Comparison of ENCODE assay signal across 9 mouse cellular contexts in the genomic region with DNA sequence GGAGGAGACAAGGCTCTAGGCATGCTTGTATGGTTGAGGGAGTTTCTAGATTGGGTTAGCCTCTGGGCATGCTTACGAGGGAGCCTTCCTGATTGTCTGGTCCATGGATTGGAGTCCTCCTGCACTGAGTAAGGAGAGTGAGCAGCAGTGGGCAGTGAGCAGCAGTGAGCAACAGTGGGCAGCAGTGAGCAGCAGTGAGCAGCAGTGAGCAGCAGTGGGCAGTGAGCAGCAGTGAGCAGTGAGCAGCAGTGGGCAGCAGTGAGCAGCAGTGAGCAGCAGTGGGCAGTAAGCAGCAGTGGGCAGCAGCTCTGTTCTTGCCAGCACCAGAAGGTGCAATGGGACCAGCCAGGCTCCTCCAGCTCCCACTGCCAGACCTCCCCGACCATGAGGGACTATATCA. TPM values are rescaled to one million over a fixed set of nuclear protein-coding genes. Genes with fewer than 3 reads are reported as not detected.
DNase-seq lines count a peak whose midpoint lies in the region; ATAC-seq and TF ChIP-seq lines count a peak whose summit lies in the region.
"Had no signal": no experiment of that assay in that cellular context is flagged by ENCODE, and none has a peak within 500 bp of the region (broad histone marks: within the 10 kb centered on the region; RNA-seq: fewer than 3 reads in every experiment).

No protein-coding gene starts in this region.

- intact Hi-C loops in left cerebral cortex, postnatal 14 days (cut with DNase I) = loop anchor here (2.0 kb wide), 1 partner anchor 69 kb away; the partner anchor contains the start of gene Syt17

- no peaks in the 10 kb centered on the region for H3K9me3 ChIP-seq in kidney, embryonic 14.5 days (ENCODE audit: control insufficient read depth, low read length)
- H3K9me3 ChIP-seq in limb, embryonic 14.5 days (ENCODE audit: control insufficient read depth, low read length) = no peaks in the 10 kb centered on the region
- no peaks in the 10 kb centered on the region for H3K9me3 ChIP-seq in midbrain, postnatal 0 days (ENCODE audit: low read length)
- H3K9me3 ChIP-seq: liver, embryonic 13.5 days had no signal

- ATAC-seq in kidney, embryonic 14.5 days (ENCODE audit: low FRiP score, low TSS enrichment) = peak; percentile 37; the same call in 1 of the 2 replicates
- ATAC-seq in limb, embryonic 14.5 days (ENCODE audit: low FRiP score, low read depth) = no peak
- ATAC-seq in midbrain, postnatal 0 days (ENCODE audit: low FRiP score) = no peak

- H3K4me1 ChIP-seq in kidney, embryonic 14.5 days (ENCODE audit: control insufficient read depth, insufficient read depth, low read length) = 0 out of 2 replicates have a peak, but pooled peaks cover 3% of the 10 kb centered on the region
- no peaks in the 10 kb centered on the region for H3K4me1 ChIP-seq in limb, embryonic 14.5 days (ENCODE audit: control insufficient read depth, insufficient read depth, low read length)
- no peaks in the 10 kb centered on the region for H3K4me1 ChIP-seq in midbrain, postnatal 0 days (ENCODE audit: insufficient read depth, low read length)
- H3K4me1 ChIP-seq: liver, embryonic 13.5 days had no signal

- peak; percentile 25; the same call in 1 of the 2 replicates for TF ChIP-seq CTCF in brain, embryonic 14.5 days (IDR thresholded peaks at IDR 0.05; ENCODE audit: borderline replicate concordance, extremely low read depth, insufficient read depth, insufficient read length)
- peak; percentile 54 for TF ChIP-seq CTCF in midbrain, postnatal 0 days (IDR thresholded peaks at IDR 0.05)

- no peaks in the 10 kb centered on the region for H3K36me3 ChIP-seq in kidney, embryonic 14.5 days (ENCODE audit: control insufficient read depth, insufficient read depth, low read length)
- H3K36me3 ChIP-seq in limb, embryonic 14.5 days (ENCODE audit: control insufficient read depth, insufficient read depth, low read length) = no peaks in the 10 kb centered on the region
- H3K36me3 ChIP-seq in midbrain, postnatal 0 days (ENCODE audit: insufficient read depth, low read length) = peaks cover 3% of the 10 kb centered on the region; the same call in 1 of the 2 replicates
- H3K36me3 ChIP-seq: liver, embryonic 13.5 days had no signal

- no peak for DNase-seq in kidney, adult 9 months
- peak; percentile 53 for DNase-seq in brain, embryonic 14.5 days (ENCODE audit: low read depth)
- DNase-seq in limb, embryonic 14.5 days (ENCODE audit: low spot score) = peak; percentile 11
- DNase-seq in midbrain, postnatal 0 days (ENCODE audit: low spot score) = no peak
- no peak for DNase-seq in gastrocnemius, postnatal 25 days
- no peak for DNase-seq in adrenal gland, adult 18-20 months (ENCODE audit: low spot score in 2 of 2)
- DNase-seq in left cerebral cortex, postnatal 14 days (ENCODE audit: low spot score in 2 of 2) = no peak
- DNase-seq: liver, embryonic 13.5 days had no signal

- no peak overlapping the region for H3K4me2 ChIP-seq in kidney, embryonic 14.5 days (replicated peaks; ENCODE audit: low read depth, low read length)
- H3K4me2 ChIP-seq in limb, embryonic 14.5 days (replicated peaks; ENCODE audit: low read depth, low read length, severe bottlenecking) = no peak overlapping the region
- H3K4me2 ChIP-seq in midbrain, postnatal 0 days (ENCODE audit: low read depth, low read length, poor library complexity, severe bottlenecking) = no peak overlapping the region
- H3K4me2 ChIP-seq: liver, embryonic 13.5 days had no signal

- H3K9ac ChIP-seq in kidney, embryonic 14.5 days (ENCODE audit: low read depth, low read length) = no peak overlapping the region
- no peak overlapping the region for H3K9ac ChIP-seq in limb, embryonic 14.5 days (ENCODE audit: low read depth, low read length, severe bottlenecking)
- H3K9ac ChIP-seq in midbrain, postnatal 0 days (replicated peaks; ENCODE audit: low read length, poor library complexity, severe bottlenecking) = no peak overlapping the region
- H3K9ac ChIP-seq: liver, embryonic 13.5 days had no signal

- no peak overlapping the region for H3K4me3 ChIP-seq in kidney, embryonic 14.5 days (ENCODE audit: low read length)
- H3K4me3 ChIP-seq in limb, embryonic 14.5 days (replicated peaks; ENCODE audit: low read length) = no peak overlapping the region
- H3K4me3 ChIP-seq in midbrain, postnatal 0 days (ENCODE audit: low read depth, low read length) = no peak overlapping the region
- H3K4me3 ChIP-seq: liver, embryonic 13.5 days had no signal

- H3K27me3 ChIP-seq in kidney, embryonic 14.5 days (ENCODE audit: control insufficient read depth, insufficient read depth, low read length) = no peaks in the 10 kb centered on the region
- no peaks in the 10 kb centered on the region for H3K27me3 ChIP-seq in limb, embryonic 14.5 days (ENCODE audit: control insufficient read depth, insufficient read depth, low read length)
- H3K27me3 ChIP-seq in midbrain, postnatal 0 days (ENCODE audit: insufficient read depth, low read length) = no peaks in the 10 kb centered on the region
- H3K27me3 ChIP-seq: liver, embryonic 13.5 days had no signal

- H3K27ac ChIP-seq in kidney, embryonic 14.5 days (ENCODE audit: low read depth, low read length) = no peak overlapping the region
- H3K27ac ChIP-seq in limb, embryonic 14.5 days (replicated peaks; ENCODE audit: low read depth, low read length) = no peak overlapping the region
- no peak overlapping the region for H3K27ac ChIP-seq in midbrain, postnatal 0 days (ENCODE audit: low read depth, low read length)
- H3K27ac ChIP-seq: liver, embryonic 13.5 days had no signal

- TF ChIP-seq POLR2A in brain, embryonic 14.5 days (IDR thresholded peaks at IDR 0.05; ENCODE audit: borderline replicate concordance, extremely low read depth, insufficient read depth, insufficient read length, poor library complexity, severe bottlenecking) = no peak
- TF ChIP-seq POLR2A in limb, embryonic 14.5 days (IDR thresholded peaks at IDR 0.05; ENCODE audit: borderline replicate concordance, extremely low read depth, insufficient read depth, insufficient read length) = no peak

- WGBS in kidney, embryonic 14.5 days = 71% methylated on average over 2 of the region's 2 CpGs
- WGBS in limb, embryonic 14.5 days = 74% methylated on average over 2 of the region's 2 CpGs
- WGBS in midbrain, postnatal 0 days = 68% methylated on average over 2 of the region's 2 CpGs

RNA-seq across cellular contexts. Expression of gene Coq7, which starts 15.3 kb away (rescaled TPM):
- 158 and 169 TPM in 2 replicates for polyA plus RNA-seq in kidney, embryonic 14.5 days (2014; fragmentation: Nextera tagmentation; extraction: Ambion mirVana)
- 56.3 and 75.3 TPM in 2 replicates for polyA plus RNA-seq in brain, embryonic 14.5 days (2012; rRNA removed)
- 53.0 and 60.3 TPM in 2 replicates for polyA plus RNA-seq in limb, embryonic 14.5 days (2012; rRNA removed)
- 90.5 and 97.4 TPM in 2 replicates for polyA plus RNA-seq in limb, embryonic 14.5 days (2014; fragmentation: Nextera tagmentation; extraction: Ambion mirVana)
- 30.9 and 38.2 TPM in 2 replicates for total RNA-seq in midbrain, postnatal 0 days (2014; rRNA removed)
- 128 and 131 TPM in 2 replicates for polyA plus RNA-seq in midbrain, postnatal 0 days (2015; fragmentation: Nextera tagmentation; extraction: Ambion mirVana)
- total RNA-seq in gastrocnemius, postnatal 25 days (2021) = 10 to 100 TPM; 59.5 to 62.9 TPM
- 10 to 100 TPM; 38.7 to 56.5 TPM for total RNA-seq in adrenal gland, adult 18-20 months (2021)
- 10 to 100 TPM; 38.6 to 39.4 TPM for total RNA-seq in left cerebral cortex, postnatal 14 days (2021)

RNA-seq across cellular contexts. Expression of gene Itpripl2, which starts 26.0 kb away (rescaled TPM):
- polyA plus RNA-seq in kidney, embryonic 14.5 days (2014; fragmentation: Nextera tagmentation; extraction: Ambion mirVana) = 2.5 and 3.1 TPM in 2 replicates
- polyA plus RNA-seq in brain, embryonic 14.5 days (2012; rRNA removed) = 1.9 and 3.3 TPM in 2 replicates
- 18.1 and 20.7 TPM in 2 replicates for polyA plus RNA-seq in limb, embryonic 14.5 days (2012; rRNA removed)
- polyA plus RNA-seq in limb, embryonic 14.5 days (2014; fragmentation: Nextera tagmentation; extraction: Ambion mirVana) = 5.5 and 5.7 TPM in 2 replicates
- 5.2 and 5.4 TPM in 2 replicates for total RNA-seq in midbrain, postnatal 0 days (2014; rRNA removed)
- polyA plus RNA-seq in midbrain, postnatal 0 days (2015; fragmentation: Nextera tagmentation; extraction: Ambion mirVana) = 0.48 and 0.52 TPM in 2 replicates
- total RNA-seq in gastrocnemius, postnatal 25 days (2021) = 10 to 100 TPM; 10.4 to 11.4 TPM
- 10 to 100 TPM; 13.2 to 14.3 TPM for total RNA-seq in adrenal gland, adult 18-20 months (2021)
- 1 to 10 TPM; 4.0 to 4.3 TPM for total RNA-seq in left cerebral cortex, postnatal 14 days (2021)

Comparison
In these comparisons a context has a peak if more than half of its experiments do, and no peak if none do; other contexts are left out.
1. DNase-seq: peak in brain, embryonic 14.5 days (single experiment) and limb, embryonic 14.5 days (single experiment); none in kidney, adult 9 months (single experiment), midbrain, postnatal 0 days (single experiment), gastrocnemius, postnatal 25 days (single experiment), adrenal gland, adult 18-20 months (0 of 2) and left cerebral cortex, postnatal 14 days (0 of 2).